Mouse (Mus musculus): ENCODE measurements around the gene Ms4a15. TPM values are rescaled to one million over a fixed set of nuclear protein-coding genes. Genes with fewer than 3 reads are reported as not detected.

Ms4a15 gene
- polyA plus RNA-seq, 2 experiments: not detected

GRCm38 (mm10) chr19:10975187-10975586 is 17.9 kb downstream of the Ms4a15 start:
- TF ChIP-seq EP300 (IDR thresholded peaks at IDR 0.05; ENCODE audit: low read depth) (no peak), CTCF (IDR thresholded peaks at IDR 0.05; ENCODE audit: low read depth) (no peak)
- 44% methylated on average over 2 of the region's 2 CpGs for WGBS (ENCODE audit: insufficient replicate concordance)
- DNase-seq (ENCODE audit: low read depth in 3 of 3, low spot score in 3 of 3) (no peak), ATAC-seq (ENCODE audit: insufficient read depth) (no peak)
- H3K4me3 ChIP-seq (ENCODE audit: insufficient read depth in 1 of 2, low read depth in 2 of 2, low read length in 2 of 2): no peak overlapping the region
- H3K4me1 ChIP-seq (replicated peaks; ENCODE audit: control insufficient read depth in 2 of 2, insufficient read depth in 2 of 2, low read length in 1 of 2): peaks cover 0 to 8% of the 10 kb centered on the region in 2 experiments; a peak in 2 of 4 replicates
- no peaks in the 10 kb centered on the region for H3K36me3 ChIP-seq (replicated peaks; ENCODE audit: control insufficient read depth, insufficient read depth, low read depth)
- H3K9ac ChIP-seq (replicated peaks): no peak overlapping the region
- H3K4me2 ChIP-seq (ENCODE audit: low read depth): no peak overlapping the region
- H3K27me3 ChIP-seq (ENCODE audit: control insufficient read depth, insufficient read depth, low read length): no peaks in the 10 kb centered on the region
- no peaks in the 10 kb centered on the region for H3K9me3 ChIP-seq (ENCODE audit: control insufficient read depth, low read length)
- H3K27ac ChIP-seq: no peak overlapping the region

GRCm38 (mm10) chr19:10974238-10974865 is 18.7 kb downstream of the Ms4a15 start, which contains the start of gene Ms4a10:
Gene Ms4a10, minus strand, starts transcription at chr19:10974670.
- no peak within 1 kb of the TSS for H3K4me3 ChIP-seq (ENCODE audit: insufficient read depth in 1 of 2, low read depth in 2 of 2, low read length in 2 of 2)
- TF ChIP-seq EP300 (IDR thresholded peaks at IDR 0.05; ENCODE audit: low read depth) (no peak), CTCF (IDR thresholded peaks at IDR 0.05; ENCODE audit: low read depth) (no peak)
- DNase-seq (ENCODE audit: low read depth in 3 of 3, low spot score in 3 of 3): no peak

GRCm38 (mm10) chr19:10973187-10973586 is 19.9 kb downstream of the Ms4a15 start:
- 43% methylated on average over 2 of the region's 2 CpGs for WGBS (ENCODE audit: insufficient replicate concordance)
- Histone ChIP-seq H3K9ac (replicated peaks) (no peak overlapping the region), H3K4me3 (ENCODE audit: insufficient read depth in 1 of 2, low read depth in 2 of 2, low read length in 2 of 2) (no peak overlapping the region), H3K36me3 (replicated peaks; ENCODE audit: control insufficient read depth, insufficient read depth, low read depth) (no peaks in the 10 kb centered on the region), H3K27ac (no peak overlapping the region), H3K27me3 (ENCODE audit: control insufficient read depth, insufficient read depth, low read length) (no peaks in the 10 kb centered on the region), H3K4me1 (replicated peaks; ENCODE audit: control insufficient read depth in 2 of 2, insufficient read depth in 2 of 2, low read length in 1 of 2) (0 out of 4 replicates have a peak, but pooled peaks cover 0 to 2% of the 10 kb centered on the region in 2 experiments), H3K9me3 (ENCODE audit: control insufficient read depth, low read length) (no peaks in the 10 kb centered on the region), H3K4me2 (ENCODE audit: low read depth) (no peak overlapping the region)
- no peak for TF ChIP-seq CTCF (IDR thresholded peaks at IDR 0.05; ENCODE audit: low read depth)
- TF ChIP-seq EP300 (IDR thresholded peaks at IDR 0.05; ENCODE audit: low read depth): no peak
- DNase-seq (ENCODE audit: low read depth in 3 of 3, low spot score in 3 of 3) (no peak), ATAC-seq (ENCODE audit: insufficient read depth) (no peak)

More at GRCm38 (mm10) chr19:10974238-10974865, 18.7 kb downstream of the Ms4a15 start, which contains the start of gene Ms4a10:
- 25% methylated on average over 4 of the region's 4 CpGs for WGBS (ENCODE audit: insufficient replicate concordance)
- H3K4me2 ChIP-seq (ENCODE audit: low read depth): no peak within 1 kb of the TSS
- H3K36me3 ChIP-seq (replicated peaks; ENCODE audit: control insufficient read depth, insufficient read depth, low read depth): no peaks in the 10 kb centered on the region
- 0 out of 4 replicates have a peak, but pooled peaks cover 0 to 2% of the 10 kb centered on the region in 2 experiments for H3K4me1 ChIP-seq (replicated peaks; ENCODE audit: control insufficient read depth in 2 of 2, insufficient read depth in 2 of 2, low read length in 1 of 2)
- H3K9me3 ChIP-seq (ENCODE audit: control insufficient read depth, low read length): no peaks in the 10 kb centered on the region
- no peaks in the 10 kb centered on the region for H3K27me3 ChIP-seq (ENCODE audit: control insufficient read depth, insufficient read depth, low read length)
- no peak within 1 kb of the TSS for H3K27ac ChIP-seq
- H3K9ac ChIP-seq (replicated peaks): no peak within 1 kb of the TSS
- no peak for ATAC-seq (ENCODE audit: insufficient read depth)

- DNase-seq (ENCODE audit: low read depth in 3 of 3, low spot score in 3 of 3): no peak
- ATAC-seq (ENCODE audit: insufficient read depth): no peak
- no peak overlapping the region for H3K27ac ChIP-seq
- H3K36me3 ChIP-seq (replicated peaks; ENCODE audit: control insufficient read depth, insufficient read depth, low read depth): no peaks in the 10 kb centered on the region
- WGBS (ENCODE audit: insufficient replicate concordance): 67% methylated on average over 3 of the region's 3 CpGs
- no peak overlapping the region for H3K9ac ChIP-seq (replicated peaks)
- H3K4me1 ChIP-seq (replicated peaks; ENCODE audit: control insufficient read depth in 2 of 2, insufficient read depth in 2 of 2, low read length in 1 of 2): 0 out of 4 replicates have a peak, but pooled peaks cover 0 to 2% of the 10 kb centered on the region in 2 experiments
- no peaks in the 10 kb centered on the region for H3K27me3 ChIP-seq (ENCODE audit: control insufficient read depth, insufficient read depth, low read length)
- no peak overlapping the region for H3K4me2 ChIP-seq (ENCODE audit: low read depth)
- H3K4me3 ChIP-seq (ENCODE audit: insufficient read depth in 1 of 2, low read depth in 2 of 2, low read length in 2 of 2): no peak overlapping the region
- no peak for TF ChIP-seq EP300 (IDR thresholded peaks at IDR 0.05; ENCODE audit: low read depth)
- no peak for TF ChIP-seq CTCF (IDR thresholded peaks at IDR 0.05; ENCODE audit: low read depth)
- H3K9me3 ChIP-seq (ENCODE audit: control insufficient read depth, low read length): no peaks in the 10 kb centered on the region
Measured at GRCm38 (mm10) chr19:10972660-10973059, 20.4 kb downstream of the Ms4a15 start.

- 0 out of 4 replicates have a peak, but pooled peaks cover 0 to 2% of the 10 kb centered on the region in 2 experiments for H3K4me1 ChIP-seq (replicated peaks; ENCODE audit: control insufficient read depth in 2 of 2, insufficient read depth in 2 of 2, low read length in 1 of 2)
- no peak overlapping the region for H3K9ac ChIP-seq (replicated peaks)
- H3K9me3 ChIP-seq (ENCODE audit: control insufficient read depth, low read length): no peaks in the 10 kb centered on the region
- no peak overlapping the region for H3K4me3 ChIP-seq (ENCODE audit: insufficient read depth in 1 of 2, low read depth in 2 of 2, low read length in 2 of 2)
- H3K4me2 ChIP-seq (ENCODE audit: low read depth): no peak overlapping the region
- ATAC-seq (ENCODE audit: insufficient read depth) (no peak), DNase-seq (ENCODE audit: low read depth in 3 of 3, low spot score in 3 of 3) (no peak)
- H3K27me3 ChIP-seq (ENCODE audit: control insufficient read depth, insufficient read depth, low read length): no peaks in the 10 kb centered on the region
- 24% methylated on average over 3 of the region's 3 CpGs for WGBS (ENCODE audit: insufficient replicate concordance)
- TF ChIP-seq EP300 (IDR thresholded peaks at IDR 0.05; ENCODE audit: low read depth): no peak
- TF ChIP-seq CTCF (IDR thresholded peaks at IDR 0.05; ENCODE audit: low read depth): no peak
- H3K36me3 ChIP-seq (replicated peaks; ENCODE audit: control insufficient read depth, insufficient read depth, low read depth): no peaks in the 10 kb centered on the region
- no peak overlapping the region for H3K27ac ChIP-seq
Measured at GRCm38 (mm10) chr19:10970457-10970856, 22.6 kb downstream of the Ms4a15 start.

Measured in liver, embryonic 14.5 days (tissue).